Mouse (Mus musculus): ENCODE data around the gene Ccr3. TPM values are rescaled to one million over a fixed set of nuclear protein-coding genes. Genes with fewer than 3 reads are reported as not detected.
"Not testable (repeated sequence)": the region's sequence is repeated elsewhere in the genome, so short reads cannot be mapped to it uniquely, and the experiment has no call there.

Gene Ccr3
- total and polyA plus RNA-seq, 2 experiments from 2014 or later, result not detected

- H3K4me1 ChIP-seq (ENCODE audit: control insufficient read depth, insufficient read depth), result no peaks in the 10 kb centered on the region
- H3K9me3 ChIP-seq (replicated peaks; ENCODE audit: control insufficient read depth, low read length), result no peaks in the 10 kb centered on the region
- TF ChIP-seq EP300 (IDR thresholded peaks at IDR 0.05; ENCODE audit: low read depth) (no peak), CTCF (IDR thresholded peaks at IDR 0.05; ENCODE audit: low read depth) (no peak)
- no peak overlapping the region for H3K4me3 ChIP-seq (ENCODE audit: low read depth, low read length)
- no peak overlapping the region for H3K4me2 ChIP-seq (ENCODE audit: low read depth, low read length)
- no peak overlapping the region for H3K27ac ChIP-seq (ENCODE audit: low read depth)
- H3K9ac ChIP-seq (replicated peaks; ENCODE audit: low read depth, low read length), result no peak overlapping the region
- ATAC-seq (ENCODE audit: insufficient read depth, low read depth) (no peak), DNase-seq (ENCODE audit: low spot score) (no peak)
- no peaks in the 10 kb centered on the region for H3K36me3 ChIP-seq (replicated peaks; ENCODE audit: control insufficient read depth, insufficient read depth, low read length)
- no peaks in the 10 kb centered on the region for H3K27me3 ChIP-seq (ENCODE audit: control insufficient read depth, insufficient read depth, low read length)
- 28% methylated on average over 2 of the region's 2 CpGs for WGBS
Measured at GRCm38 (mm10) chr9:124053532-124053931, 31.8 kb downstream of the Ccr3 start.

- ATAC-seq (ENCODE audit: insufficient read depth, low read depth) (no peak), DNase-seq (ENCODE audit: low spot score) (no peak)
- no peak overlapping the region for H3K9ac ChIP-seq (replicated peaks; ENCODE audit: low read depth, low read length)
- H3K27me3 ChIP-seq (ENCODE audit: control insufficient read depth, insufficient read depth, low read length), result no peaks in the 10 kb centered on the region
- TF ChIP-seq CTCF (IDR thresholded peaks at IDR 0.05; ENCODE audit: low read depth) (no peak), EP300 (IDR thresholded peaks at IDR 0.05; ENCODE audit: low read depth) (no peak)
- no peaks in the 10 kb centered on the region for H3K36me3 ChIP-seq (replicated peaks; ENCODE audit: control insufficient read depth, insufficient read depth, low read length)
- H3K4me1 ChIP-seq (ENCODE audit: control insufficient read depth, insufficient read depth), result no peaks in the 10 kb centered on the region
- no peak overlapping the region for H3K27ac ChIP-seq (ENCODE audit: low read depth)
- no peaks in the 10 kb centered on the region for H3K9me3 ChIP-seq (replicated peaks; ENCODE audit: control insufficient read depth, low read length)
- WGBS, result 55% methylated on average over 3 of the region's 3 CpGs
- H3K4me3 ChIP-seq (ENCODE audit: low read depth, low read length), result no peak overlapping the region
- no peak overlapping the region for H3K4me2 ChIP-seq (ENCODE audit: low read depth, low read length)
Measured at GRCm38 (mm10) chr9:124056158-124056709, 34.5 kb downstream of the Ccr3 start.

GRCm38 (mm10) chr9:124059660-124060352 is 38.0 kb downstream of the Ccr3 start:
- no peaks in the 10 kb centered on the region for H3K4me1 ChIP-seq (ENCODE audit: control insufficient read depth, insufficient read depth)
- H3K36me3 ChIP-seq (replicated peaks; ENCODE audit: control insufficient read depth, insufficient read depth, low read length), result no peaks in the 10 kb centered on the region
- no peak overlapping the region for H3K4me3 ChIP-seq (ENCODE audit: low read depth, low read length)
- no peak overlapping the region for H3K4me2 ChIP-seq (ENCODE audit: low read depth, low read length)
- TF ChIP-seq CTCF (IDR thresholded peaks at IDR 0.05; ENCODE audit: low read depth) (no peak), EP300 (IDR thresholded peaks at IDR 0.05; ENCODE audit: low read depth) (no peak)
- no peaks in the 10 kb centered on the region for H3K9me3 ChIP-seq (replicated peaks; ENCODE audit: control insufficient read depth, low read length)
- H3K9ac ChIP-seq (replicated peaks; ENCODE audit: low read depth, low read length), result no peak overlapping the region
- 54% methylated on average over 2 of the region's 2 CpGs for WGBS
- no peaks in the 10 kb centered on the region for H3K27me3 ChIP-seq (ENCODE audit: control insufficient read depth, insufficient read depth, low read length)
- DNase-seq (ENCODE audit: low spot score), result no peak
- ATAC-seq (ENCODE audit: insufficient read depth, low read depth), result no peak
- H3K27ac ChIP-seq (ENCODE audit: low read depth), result no peak overlapping the region

GRCm38 (mm10) chr9:124061474-124062432 is 40.0 kb downstream of the Ccr3 start:
- H3K27ac ChIP-seq (ENCODE audit: low read depth); ATAC-seq (ENCODE audit: insufficient read depth, low read depth); H3K36me3 ChIP-seq (replicated peaks; ENCODE audit: control insufficient read depth, insufficient read depth, low read length); H3K27me3 ChIP-seq (ENCODE audit: control insufficient read depth, insufficient read depth, low read length); DNase-seq (ENCODE audit: low spot score); H3K4me3 ChIP-seq (ENCODE audit: low read depth, low read length); H3K4me1 ChIP-seq (ENCODE audit: control insufficient read depth, insufficient read depth); H3K9ac ChIP-seq (replicated peaks; ENCODE audit: low read depth, low read length); H3K9me3 ChIP-seq (replicated peaks; ENCODE audit: control insufficient read depth, low read length); H3K4me2 ChIP-seq (ENCODE audit: low read depth, low read length): not testable (repeated sequence)
- 40% methylated on average over 3 of the region's 3 CpGs for WGBS

- H3K4me1 ChIP-seq (ENCODE audit: control insufficient read depth, insufficient read depth), result no peaks in the 10 kb centered on the region
- ATAC-seq (ENCODE audit: insufficient read depth, low read depth) (no peak), DNase-seq (ENCODE audit: low spot score) (no peak)
- no peak overlapping the region for H3K9ac ChIP-seq (replicated peaks; ENCODE audit: low read depth, low read length)
- no peak overlapping the region for H3K4me3 ChIP-seq (ENCODE audit: low read depth, low read length)
- H3K9me3 ChIP-seq (replicated peaks; ENCODE audit: control insufficient read depth, low read length), result no peaks in the 10 kb centered on the region
- H3K27ac ChIP-seq (ENCODE audit: low read depth), result no peak overlapping the region
- TF ChIP-seq CTCF (IDR thresholded peaks at IDR 0.05; ENCODE audit: low read depth), result no peak
- no peak for TF ChIP-seq EP300 (IDR thresholded peaks at IDR 0.05; ENCODE audit: low read depth)
- H3K27me3 ChIP-seq (ENCODE audit: control insufficient read depth, insufficient read depth, low read length), result no peaks in the 10 kb centered on the region
- no peak overlapping the region for H3K4me2 ChIP-seq (ENCODE audit: low read depth, low read length)
- H3K36me3 ChIP-seq (replicated peaks; ENCODE audit: control insufficient read depth, insufficient read depth, low read length), result no peaks in the 10 kb centered on the region
Measured at GRCm38 (mm10) chr9:124066572-124067103, 44.9 kb downstream of the Ccr3 start.
